Mouse (Mus musculus) limb, embryonic 11.5 days (tissue): Measurements from ENCODE around the gene Slc44a1. TPM values are rescaled to one million over a fixed set of nuclear protein-coding genes. Genes with fewer than 3 reads are reported as not detected.

Experiments
- ATAC-seq: fragments of 200-750 bp; cut with Nextera tagmentation; 2 replicates; pipeline ENCODE4 v1.8.0; 2017; ENCODE audit warnings: low read depth; ENCODE audit not compliant: insufficient number of reproducible peaks, low FRiP score, low TSS enrichment
- DNase-seq: peaks from one replicate; pipeline ENCODE4 v3.0.0-alpha.2; 2015; ENCODE audit warnings: low spot score
- H3K27ac ChIP-seq: fragments of 300-500 bp; sonication (generic); replicated peaks from 2 replicates; pipeline ENCODE4 v1.5.1; 2014; ENCODE audit warnings: low read depth, mild to moderate bottlenecking, low read length
- H3K27me3 ChIP-seq: fragments of 300-500 bp; sonication (generic); 2 replicates; pipeline ENCODE4 v1.6.1; 2014; ENCODE audit warnings: mild to moderate bottlenecking, low read length, mixed read lengths; ENCODE audit not compliant: control insufficient read depth, insufficient read depth
- H3K36me3 ChIP-seq: fragments of 300-500 bp; sonication (generic); 2 replicates; pipeline ENCODE4 v1.6.1; 2014; ENCODE audit warnings: mild to moderate bottlenecking, low read length, moderate library complexity, mixed read lengths; ENCODE audit not compliant: control insufficient read depth, insufficient read depth
- H3K4me1 ChIP-seq: fragments of 300-500 bp; sonication (generic); 2 replicates; pipeline ENCODE4 v1.6.1; 2014; ENCODE audit warnings: low read length, mixed read lengths; ENCODE audit not compliant: control insufficient read depth, insufficient read depth
- H3K4me2 ChIP-seq: fragments of 300-500 bp; sonication (generic); 2 replicates; pipeline ENCODE4 v1.6.1; 2014; ENCODE audit warnings: low read depth, mild to moderate bottlenecking, moderate library complexity; ENCODE audit not compliant: severe bottlenecking
- H3K4me3 ChIP-seq: fragments of 300-500 bp; sonication (generic); 2 replicates; pipeline ENCODE4 v1.5.1; 2014; ENCODE audit warnings: low read depth, low read length
- H3K9ac ChIP-seq: fragments of 300-500 bp; sonication (generic); 2 replicates; pipeline ENCODE4 v1.6.1; 2014; ENCODE audit warnings: mild to moderate bottlenecking, low read length
- H3K9me3 ChIP-seq: fragments of 300-500 bp; sonication (generic); 2 replicates; pipeline ENCODE4 v1.6.1; 2016; ENCODE audit warnings: low read length; ENCODE audit not compliant: control insufficient read depth
- WGBS: fragments of 180-500 bp; shearing (Covaris S2); extraction: QIAGEN DNeasy Blood & Tissue Kit; methylation state at CpG from one replicate; pipeline ENCODE4 v1.1.7; 2014; 5-methylcytosine and 5-hydroxymethylcytosine counted together
- polyA plus RNA-seq: library from polyadenylated mRNA; unstranded; fragments of >200 nt; fragmentation: Nextera tagmentation; extraction: Ambion mirVana; gene quantifications from 2 replicates; pipeline ENCODE4 v1.2.1, GENCODE M21; 2014

The Slc44a1 gene
- polyA plus RNA-seq, 1 experiment from 2014 or later, result 24.6 TPM

DNA sequence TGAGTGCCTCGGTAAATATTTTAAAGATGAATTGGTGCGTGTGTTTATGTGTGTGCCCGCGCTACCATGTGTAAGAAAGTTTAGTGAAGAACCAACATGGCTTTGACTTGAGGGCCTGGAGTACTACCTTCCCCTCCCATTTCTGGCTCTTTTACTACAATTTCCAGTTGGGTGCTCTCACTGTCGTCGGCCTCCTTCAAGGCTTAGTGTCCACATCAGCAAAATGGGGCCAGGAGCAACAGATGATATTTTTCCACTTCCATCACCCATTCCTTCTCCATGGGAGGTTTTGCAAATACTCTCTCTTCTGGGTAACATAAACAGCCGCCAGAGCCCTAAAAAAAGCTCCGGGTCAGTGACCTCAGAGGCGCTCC is 590 bp upstream of the Slc44a1 start:
- Histone ChIP-seq H3K4me3 (peak overlapping the region; percentile 75), H3K9me3 (no peaks in the 10 kb centered on the region), H3K27me3 (no peaks in the 10 kb centered on the region), H3K36me3 (no peaks in the 10 kb centered on the region), H3K9ac (peak overlapping the region; percentile 82), H3K27ac (peak overlapping the region; percentile 39; the same call in 1 of the 2 replicates), H3K4me1 (peaks cover 10% of the 10 kb centered on the region), H3K4me2 (peak overlapping the region; percentile 99)
- DNase-seq (no peak), ATAC-seq (no peak)
- 15% methylated on average over 9 of the region's 9 CpGs for WGBS

DNA sequence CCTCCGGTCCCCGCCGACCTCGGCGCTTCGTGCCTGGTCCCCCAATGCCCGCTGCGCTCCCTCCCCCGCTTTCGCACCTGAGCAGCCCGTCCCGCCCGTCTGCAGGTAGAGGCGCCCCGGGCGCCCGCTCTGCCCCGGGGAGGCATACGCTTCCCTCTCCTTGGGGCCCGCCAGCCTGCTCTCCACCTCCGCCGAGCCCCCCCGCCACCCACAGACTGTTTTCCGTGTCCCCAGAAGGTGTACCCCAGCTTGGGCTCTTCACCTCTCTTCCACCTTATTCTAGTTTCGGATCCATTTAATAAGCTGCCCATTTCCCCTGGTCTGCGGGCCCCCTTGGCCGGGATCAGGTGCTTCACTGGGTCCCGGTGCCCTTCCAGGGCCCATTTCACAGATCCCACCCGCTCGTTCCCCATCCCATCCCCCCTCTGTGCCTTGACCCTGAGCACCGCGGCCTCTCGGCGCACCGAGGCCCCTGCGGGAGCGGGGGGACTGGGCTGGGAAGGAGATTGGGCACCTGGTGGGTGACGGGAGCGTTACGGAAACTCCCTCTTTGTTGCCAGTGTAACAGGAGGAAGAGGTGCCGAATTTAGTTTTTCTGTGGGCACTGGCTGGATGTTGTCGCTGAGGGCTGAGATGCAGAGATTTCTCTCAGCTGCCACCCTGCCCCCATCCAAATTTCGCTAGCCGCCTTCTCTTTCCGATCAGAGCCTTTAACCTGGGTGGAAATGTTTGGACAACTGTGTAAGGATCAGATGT is 781 bp downstream of the Slc44a1 start:
- H3K27ac ChIP-seq, result no peak overlapping the region
- H3K27me3 ChIP-seq, result no peaks in the 10 kb centered on the region
- no peaks in the 10 kb centered on the region for H3K36me3 ChIP-seq
- 0% methylated on average over 45 of the region's 45 CpGs for WGBS
- H3K4me3 ChIP-seq, result peak overlapping the region; percentile 75
- H3K9me3 ChIP-seq, result no peaks in the 10 kb centered on the region
- H3K4me2 ChIP-seq, result peak overlapping the region; percentile 99
- H3K9ac ChIP-seq, result peak overlapping the region; percentile 82
- H3K4me1 ChIP-seq, result peaks cover 10% of the 10 kb centered on the region
- peak; percentile 55 for DNase-seq
- no peak; the same call in 1 of the 2 replicates for ATAC-seq

DNA sequence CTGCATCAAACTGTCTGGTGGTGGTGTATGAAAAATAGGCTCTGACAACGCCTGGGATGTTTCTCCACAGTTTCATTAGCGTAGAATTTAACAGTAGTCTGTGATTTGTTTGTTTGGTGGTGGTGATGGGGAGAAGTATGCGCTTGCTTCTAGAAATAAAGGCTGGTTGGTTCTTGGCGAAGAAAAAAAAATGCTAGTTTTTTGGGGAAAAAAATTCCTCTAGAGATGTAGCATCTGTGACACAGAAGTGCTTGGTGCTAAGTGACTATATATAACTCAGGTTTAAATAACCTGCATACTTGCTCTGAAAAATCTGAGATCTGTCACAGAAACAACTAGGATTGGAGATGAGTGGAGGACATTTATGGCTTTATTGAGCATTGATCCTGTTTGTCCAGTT is 1.5 kb downstream of the Slc44a1 start:
- peaks cover 10% of the 10 kb centered on the region for H3K4me1 ChIP-seq
- no peak for ATAC-seq
- H3K4me3 ChIP-seq, result peak overlapping the region; percentile 75; the same call in 1 of the 2 replicates
- H3K27ac ChIP-seq, result no peak overlapping the region
- no peaks in the 10 kb centered on the region for H3K36me3 ChIP-seq
- H3K4me2 ChIP-seq, result peak overlapping the region; percentile 99
- no peaks in the 10 kb centered on the region for H3K27me3 ChIP-seq
- H3K9ac ChIP-seq, result 0 out of 2 replicates have a peak overlapping the region, but pooled peaks have one; percentile 17
- WGBS, result 28% methylated on average over 4 of the region's 4 CpGs
- no peaks in the 10 kb centered on the region for H3K9me3 ChIP-seq
- DNase-seq, result no peak

DNA sequence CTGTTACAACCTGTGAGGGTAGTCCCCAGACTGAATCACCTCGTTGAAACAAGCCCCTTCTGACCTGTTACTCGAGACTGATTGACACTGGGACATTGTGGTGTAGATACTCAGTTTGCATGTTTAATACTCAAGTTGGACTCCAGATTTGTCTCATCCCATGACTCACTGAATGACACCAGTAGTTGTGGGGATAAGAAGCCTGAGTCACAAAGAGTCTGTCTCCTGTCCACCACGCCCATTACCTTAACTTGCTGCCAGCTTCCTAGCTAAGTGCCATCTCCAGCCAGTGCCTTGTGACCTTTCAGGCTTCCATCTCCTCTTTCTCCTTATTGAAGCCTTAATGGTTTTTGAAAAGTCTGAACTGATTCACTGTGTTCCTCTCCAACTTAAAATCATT is 6.0 kb downstream of the Slc44a1 start:
- no peak for DNase-seq
- 81% methylated on average over 3 of the region's 3 CpGs for WGBS
- ATAC-seq, result no peak
- Histone ChIP-seq H3K9ac (no peak overlapping the region), H3K27me3 (no peaks in the 10 kb centered on the region), H3K9me3 (no peaks in the 10 kb centered on the region), H3K36me3 (no peaks in the 10 kb centered on the region), H3K4me2 (no peak overlapping the region), H3K27ac (no peak overlapping the region), H3K4me3 (no peak overlapping the region), H3K4me1 (peaks cover 7% of the 10 kb centered on the region)

DNA sequence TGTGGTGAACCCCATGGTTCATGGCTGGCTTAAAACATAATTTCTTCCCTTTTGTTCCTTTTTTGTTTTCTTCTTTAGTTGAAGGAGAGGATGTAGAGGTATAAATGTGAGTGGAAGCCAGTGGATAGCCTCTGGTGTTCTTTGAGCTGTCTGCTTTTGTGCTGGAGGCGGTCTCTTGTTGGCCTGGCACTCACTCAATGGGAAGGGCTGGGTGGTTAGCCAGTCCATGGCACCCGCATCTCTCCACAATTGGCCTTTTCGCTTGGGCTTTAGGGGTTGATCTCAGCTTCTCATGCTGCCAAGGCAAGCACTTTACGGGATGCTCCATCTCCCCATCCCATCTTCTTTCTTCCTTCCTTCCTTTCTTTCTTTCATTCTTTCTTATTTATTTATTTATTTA is 7.6 kb downstream of the Slc44a1 start:
- DNase-seq (no peak), ATAC-seq (no peak)
- H3K4me1 ChIP-seq, result no peaks in the 10 kb centered on the region
- H3K9me3 ChIP-seq, result no peaks in the 10 kb centered on the region
- no peak overlapping the region for H3K4me2 ChIP-seq
- H3K27me3 ChIP-seq, result no peaks in the 10 kb centered on the region
- H3K4me3 ChIP-seq, result no peak overlapping the region
- no peak overlapping the region for H3K27ac ChIP-seq
- H3K9ac ChIP-seq, result no peak overlapping the region
- WGBS, result 97% methylated on average over 4 of the region's 4 CpGs
- no peaks in the 10 kb centered on the region for H3K36me3 ChIP-seq

DNA sequence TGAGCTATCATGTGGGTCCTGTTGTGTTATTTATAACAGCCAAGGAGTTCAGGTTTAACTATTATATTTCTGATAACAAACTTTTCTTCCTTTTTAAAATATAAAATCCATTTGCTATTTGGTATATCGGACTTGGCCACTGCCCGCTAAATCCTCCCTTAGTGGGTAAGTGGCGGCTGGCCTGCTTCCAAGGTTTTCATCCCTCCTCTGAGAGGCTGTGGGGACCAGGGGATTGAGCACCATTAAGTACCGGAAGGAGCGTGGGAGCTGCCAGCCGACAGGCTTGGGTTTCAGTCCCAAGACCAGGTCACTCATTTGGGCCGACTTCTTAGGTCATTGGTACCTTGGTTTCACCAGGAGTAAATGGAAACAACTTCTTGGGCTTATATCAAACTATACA is 10.5 kb downstream of the Slc44a1 start:
- H3K27ac ChIP-seq, result no peak overlapping the region
- H3K4me1 ChIP-seq, result no peaks in the 10 kb centered on the region
- DNase-seq (no peak), ATAC-seq (no peak)
- no peak overlapping the region for H3K9ac ChIP-seq
- 87% methylated on average over 7 of the region's 7 CpGs for WGBS
- no peaks in the 10 kb centered on the region for H3K36me3 ChIP-seq
- no peaks in the 10 kb centered on the region for H3K9me3 ChIP-seq
- H3K27me3 ChIP-seq, result no peaks in the 10 kb centered on the region
- H3K4me2 ChIP-seq, result no peak overlapping the region
- H3K4me3 ChIP-seq, result no peak overlapping the region

DNA sequence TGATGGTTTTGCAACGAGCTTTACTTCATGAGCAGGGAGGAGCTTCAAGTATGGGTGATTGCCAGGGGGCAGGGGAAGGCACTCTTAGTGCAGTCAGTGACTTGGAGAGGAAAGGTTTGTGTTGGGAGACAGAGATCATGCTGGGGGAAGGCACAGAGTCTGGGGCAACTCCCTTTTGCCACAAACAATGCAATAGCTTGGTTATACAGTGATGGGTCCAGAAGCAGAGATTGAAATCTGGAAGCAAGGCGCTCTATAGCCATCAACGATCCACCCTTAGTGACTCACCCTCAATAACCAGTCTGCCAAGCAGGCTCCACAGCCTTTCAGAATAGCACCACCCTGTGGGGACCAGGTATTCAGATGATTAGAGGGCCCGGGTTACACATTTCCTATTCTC is 11.7 kb downstream of the Slc44a1 start:
- WGBS, result 69% methylated on average over 4 of the region's 4 CpGs
- ATAC-seq (no peak), DNase-seq (no peak)
- Histone ChIP-seq H3K4me3 (no peak overlapping the region), H3K27me3 (no peaks in the 10 kb centered on the region), H3K9ac (no peak overlapping the region), H3K9me3 (no peaks in the 10 kb centered on the region), H3K27ac (no peak overlapping the region), H3K4me2 (no peak overlapping the region), H3K4me1 (no peaks in the 10 kb centered on the region), H3K36me3 (no peaks in the 10 kb centered on the region)

DNA sequence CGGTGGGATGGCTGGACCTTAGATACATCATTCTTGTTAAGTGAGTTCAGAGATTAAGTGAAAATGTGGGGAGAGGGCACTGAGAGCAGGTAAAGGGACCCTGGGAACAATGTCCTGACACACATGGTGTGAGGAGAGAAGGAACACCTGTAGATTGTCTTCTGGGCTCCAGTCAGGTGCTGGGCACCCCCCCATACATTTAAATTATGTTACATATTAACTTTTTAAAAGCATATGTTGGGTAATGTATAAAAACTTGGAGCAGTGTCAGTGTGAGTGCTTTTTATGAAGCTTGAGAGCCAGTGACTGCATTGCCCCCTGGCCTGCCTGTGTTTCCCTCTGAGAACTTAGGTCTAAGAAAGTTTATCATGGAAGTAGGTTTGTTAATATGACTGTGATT is 12.2 kb downstream of the Slc44a1 start:
- Histone ChIP-seq H3K4me2 (no peak overlapping the region), H3K9me3 (no peaks in the 10 kb centered on the region), H3K27me3 (no peaks in the 10 kb centered on the region), H3K4me3 (no peak overlapping the region), H3K36me3 (no peaks in the 10 kb centered on the region), H3K4me1 (no peaks in the 10 kb centered on the region), H3K27ac (no peak overlapping the region), H3K9ac (no peak overlapping the region)
- WGBS, result 89% methylated on average over 1 of the region's 1 CpGs
- DNase-seq (no peak), ATAC-seq (no peak)
